ENCODE assay signal across 8 mouse cellular contexts in genomic region chr10:128525671-128526308, GRCm38 (mm10). TPM values are rescaled to one million over a fixed set of nuclear protein-coding genes. Genes with fewer than 3 reads are reported as not detected.
DNase-seq lines count a peak whose midpoint lies in the region; ATAC-seq and TF ChIP-seq lines count a peak whose summit lies in the region.

Gene Esyt1 (minus strand): TSS chr10:128525871.

- peak within 1 kb of the TSS; percentile 79 for H3K9ac ChIP-seq in MEL (ENCODE audit: control insufficient read depth, low read depth, low read length, poor library complexity, severe bottlenecking)
- H3K9ac ChIP-seq in forebrain, postnatal 0 days, result peak within 1 kb of the TSS; percentile 60
- H3K9ac ChIP-seq in lung, embryonic 15.5 days, result peak within 1 kb of the TSS; percentile 76

- H3K27ac ChIP-seq in MEL (ENCODE audit: control insufficient read depth, low read depth, low read length), result peak within 1 kb of the TSS; percentile 86
- peak within 1 kb of the TSS; percentile 20; the same call in 1 of the 2 replicates for H3K27ac ChIP-seq in cerebellum, adult 2 months (ENCODE audit: insufficient read depth, low read length)
- peak within 1 kb of the TSS; percentile 9; the same call in 1 of the 2 replicates for H3K27ac ChIP-seq in forebrain, postnatal 0 days (ENCODE audit: low read depth, low read length)
- peak within 1 kb of the TSS; percentile 78 for H3K27ac ChIP-seq in lung, embryonic 15.5 days

- peak within 1 kb of the TSS; percentile 83 to 90 for H3K4me3 ChIP-seq in MEL (ENCODE audit: control insufficient read depth in 1 of 2, insufficient read depth in 1 of 2, low read depth in 2 of 2, low read length in 2 of 2)
- H3K4me3 ChIP-seq in cerebellum, adult 2 months (replicated peaks; ENCODE audit: insufficient read depth, low read depth, low read length), result peak within 1 kb of the TSS; percentile 71
- H3K4me3 ChIP-seq in forebrain, postnatal 0 days (ENCODE audit: low read depth, low read length), result peak within 1 kb of the TSS; percentile 59
- peak within 1 kb of the TSS; percentile 80 for H3K4me3 ChIP-seq in lung, embryonic 15.5 days

- H3K4me1 ChIP-seq in MEL (ENCODE audit: control insufficient read depth in 1 of 2, insufficient read depth in 2 of 2, low read length in 2 of 2), result peaks cover 5 to 12% of the 10 kb centered on the region in 2 experiments; a peak in 3 of 4 replicates
- peaks cover 7% of the 10 kb centered on the region; the same call in 1 of the 2 replicates for H3K4me1 ChIP-seq in cerebellum, adult 2 months (ENCODE audit: control insufficient read depth, insufficient read depth, low read length)
- H3K4me1 ChIP-seq in forebrain, postnatal 0 days (ENCODE audit: insufficient read depth), result peaks cover 6% of the 10 kb centered on the region; the same call in 1 of the 2 replicates
- H3K4me1 ChIP-seq in lung, embryonic 15.5 days, result peaks cover 15% of the 10 kb centered on the region

- TF ChIP-seq EP300 in MEL (IDR thresholded peaks at IDR 0.05; ENCODE audit: low read depth in 1 of 2, low read length in 2 of 2), result no peak

- H3K36me3 ChIP-seq in MEL (ENCODE audit: control insufficient read depth in 1 of 2, insufficient read depth in 2 of 2, low read length in 2 of 2), result peaks cover 0 to 10% of the 10 kb centered on the region in 2 experiments; a peak in 2 of 4 replicates
- H3K36me3 ChIP-seq in forebrain, postnatal 0 days (ENCODE audit: insufficient read depth), result no peaks in the 10 kb centered on the region
- no peaks in the 10 kb centered on the region for H3K36me3 ChIP-seq in lung, embryonic 15.5 days

- peak; percentile 82 to 89 for TF ChIP-seq POLR2A in MEL (IDR thresholded peaks at IDR 0.05; ENCODE audit: control insufficient read depth in 1 of 2, insufficient read depth in 1 of 2, low read depth in 1 of 2, low read length in 2 of 2, poor library complexity in 1 of 2)
- TF ChIP-seq POLR2A in cerebellum, adult 2 months (IDR thresholded peaks at IDR 0.05; ENCODE audit: borderline replicate concordance, insufficient read depth, low read length), result 0 out of 2 replicates have a peak, but pooled peaks have one; percentile 38

- H3K27me3 ChIP-seq in MEL (ENCODE audit: control insufficient read depth in 1 of 2, insufficient read depth in 2 of 2, low read length in 2 of 2), result no peaks in the 10 kb centered on the region
- no peaks in the 10 kb centered on the region for H3K27me3 ChIP-seq in cerebellum, adult 2 months (ENCODE audit: control insufficient read depth, insufficient read depth, low read length)
- 0 out of 2 replicates have a peak, but pooled peaks cover 4% of the 10 kb centered on the region for H3K27me3 ChIP-seq in forebrain, postnatal 0 days (ENCODE audit: insufficient read depth, low read length)
- H3K27me3 ChIP-seq in lung, embryonic 15.5 days, result 0 out of 2 replicates have a peak, but pooled peaks cover 3% of the 10 kb centered on the region

- H3K9me3 ChIP-seq in MEL (replicated peaks; ENCODE audit: insufficient read depth, low read length), result no peaks in the 10 kb centered on the region
- no peaks in the 10 kb centered on the region for H3K9me3 ChIP-seq in forebrain, postnatal 0 days (ENCODE audit: low read length)
- no peaks in the 10 kb centered on the region for H3K9me3 ChIP-seq in lung, embryonic 15.5 days

- peak; percentile 100 for DNase-seq in MEL (ENCODE audit: low read depth, low spot score)
- DNase-seq in cerebellum, adult 2 months, result peak; percentile 90 to 98
- DNase-seq in forebrain, postnatal 0 days, result peak; percentile 93
- peak; percentile 94 for DNase-seq in heart, postnatal 4 days
- DNase-seq in layer of hippocampus, adult 8-10 months (ENCODE audit: low spot score in 2 of 2), result peak; percentile 87 to 93
- DNase-seq in ovary, adult 18-20 months (ENCODE audit: low spot score), result peak; percentile 98
- DNase-seq in thymus, postnatal 10 days (ENCODE audit: low spot score in 2 of 2), result peak; percentile 80 to 89

- no peak for TF ChIP-seq RAD21 in MEL (IDR thresholded peaks at IDR 0.05; ENCODE audit: low read depth, low read length)

- TF ChIP-seq CTCF in MEL (IDR thresholded peaks at IDR 0.05 in 2 of 3, conservative IDR thresholded peaks at IDR 0.05 in 1 of 3; ENCODE audit: control insufficient read depth in 1 of 3, insufficient read depth in 1 of 3, low read depth in 2 of 3, low read length in 3 of 3, poor library complexity in 1 of 3, severe bottlenecking in 1 of 3), result peak in 2 of 3 experiments; percentile 41 to 48; a peak in 5 of 6 replicates
- no peak for TF ChIP-seq CTCF in cerebellum, adult 2 months (IDR thresholded peaks at IDR 0.05; ENCODE audit: borderline replicate concordance, insufficient read depth, low read depth, low read length)
- TF ChIP-seq CTCF in forebrain, postnatal 0 days (IDR thresholded peaks at IDR 0.05; ENCODE audit: low read depth), result peak; percentile 52

- peak; percentile 95 for ATAC-seq in forebrain, postnatal 0 days
- peak; percentile 98 for ATAC-seq in lung, embryonic 15.5 days (ENCODE audit: borderline replicate concordance, extremely low read depth, low FRiP score, low TSS enrichment)

- peaks cover 8% of the 10 kb centered on the region for H3K79me2 ChIP-seq in MEL (ENCODE audit: control insufficient read depth, insufficient read depth, low read length, poor library complexity)

- under 1% methylated on average over 37 of the region's 37 CpGs for WGBS in cerebellum, adult 2 months
- WGBS in forebrain, postnatal 0 days, result 1% methylated on average over 36 of the region's 37 CpGs
- under 1% methylated on average over 37 of the region's 37 CpGs for WGBS in lung, embryonic 15.5 days

- peak within 1 kb of the TSS; percentile 96 for H3K4me2 ChIP-seq in forebrain, postnatal 0 days (ENCODE audit: low read depth)
- peak within 1 kb of the TSS; percentile 99 for H3K4me2 ChIP-seq in lung, embryonic 15.5 days

TF ChIP-seq in MEL, 35 proteins besides CTCF, POLR2A, EP300 and RAD21 (continues in another document):
- no peak for TF ChIP-seq GABPA (IDR thresholded peaks at IDR 0.05; ENCODE audit: low read depth, low read length)
- no peak for TF ChIP-seq NRF1 (IDR thresholded peaks at IDR 0.05; ENCODE audit: insufficient read depth, low read depth, low read length, poor library complexity, severe bottlenecking)
- no peak for TF ChIP-seq MAFK (IDR thresholded peaks at IDR 0.05; ENCODE audit: borderline replicate concordance, low read depth, low read length)
- no peak for TF ChIP-seq USF2 (IDR thresholded peaks at IDR 0.05; ENCODE audit: borderline replicate concordance in 1 of 2, insufficient read depth in 1 of 2, low read depth in 1 of 2, low read length in 2 of 2)
- 0 out of 2 replicates have a peak, but pooled peaks have one; percentile 8 for TF ChIP-seq UBTF (IDR thresholded peaks at IDR 0.05; ENCODE audit: borderline replicate concordance, insufficient read depth, low read depth, low read length)
- TF ChIP-seq POLR2AphosphoS2 (IDR thresholded peaks at IDR 0.05; ENCODE audit: low read length), result peak; percentile 77; the same call in 1 of the 2 replicates
- no peak for TF ChIP-seq KAT2A (conservative IDR thresholded peaks at IDR 0.05; ENCODE audit: low read depth, low read length)
- TF ChIP-seq CHD1 (IDR thresholded peaks at IDR 0.05; ENCODE audit: low read depth, low read length), result 0 out of 2 replicates have a peak, but pooled peaks have one; percentile 62
- no peak for TF ChIP-seq RCOR1 (IDR thresholded peaks at IDR 0.05; ENCODE audit: low read depth, low read length)
- TF ChIP-seq HCFC1 (IDR thresholded peaks at IDR 0.05; ENCODE audit: low read depth, low read length), result peak; percentile 64
- TF ChIP-seq ETS1 (IDR thresholded peaks at IDR 0.05; ENCODE audit: low read depth, low read length), result peak; percentile 61
- TF ChIP-seq MEF2A (IDR thresholded peaks at IDR 0.05; ENCODE audit: extremely low read depth, insufficient replicate concordance, low read depth, low read length, poor library complexity, severe bottlenecking), result no peak
- no peak for TF ChIP-seq ZNF384 (IDR thresholded peaks at IDR 0.05; ENCODE audit: low read depth, low read length)
- TF ChIP-seq MYC (IDR thresholded peaks at IDR 0.05; ENCODE audit: low read depth, low read length), result peak; percentile 66; the same call in 1 of the 2 replicates
- TF ChIP-seq JUND (IDR thresholded peaks at IDR 0.05; ENCODE audit: low read depth, low read length), result no peak
- TF ChIP-seq GATA1 (IDR thresholded peaks at IDR 0.05; ENCODE audit: low read depth, low read length), result no peak
- TF ChIP-seq ZC3H11A (IDR thresholded peaks at IDR 0.05; ENCODE audit: low read depth, low read length), result no peak
- TF ChIP-seq TBP (IDR thresholded peaks at IDR 0.05; ENCODE audit: low read depth, low read length), result peak; percentile 90
- peak; percentile 62; the same call in 1 of the 2 replicates for TF ChIP-seq MAZ (IDR thresholded peaks at IDR 0.05; ENCODE audit: low read depth, low read length)
- TF ChIP-seq TCF12 (IDR thresholded peaks at IDR 0.05; ENCODE audit: low read depth, low read length), result peak; percentile 4; the same call in 1 of the 2 replicates
- no peak for TF ChIP-seq MYB (IDR thresholded peaks at IDR 0.05; ENCODE audit: low read depth, low read length)
- TF ChIP-seq SMC3 (IDR thresholded peaks at IDR 0.05; ENCODE audit: low read depth, low read length), result no peak
- peak; percentile 84 for TF ChIP-seq MXI1 (IDR thresholded peaks at IDR 0.05; ENCODE audit: low read depth, low read length)
- peak; percentile 86 for TF ChIP-seq E2F4 (IDR thresholded peaks at IDR 0.05; ENCODE audit: borderline replicate concordance, low read depth, low read length)
- no peak for TF ChIP-seq ZKSCAN1 (IDR thresholded peaks at IDR 0.05; ENCODE audit: low read depth, low read length)
- TF ChIP-seq MAX (IDR thresholded peaks at IDR 0.05; ENCODE audit: low read length), result peak; percentile 81
- TF ChIP-seq TAL1 (IDR thresholded peaks at IDR 0.05; ENCODE audit: low read length), result no peak
- TF ChIP-seq SIN3A (IDR thresholded peaks at IDR 0.05; ENCODE audit: low read length), result peak; percentile 79
- 0 out of 2 replicates have a peak, but pooled peaks have one; percentile 37 for TF ChIP-seq ELF1 (IDR thresholded peaks at IDR 0.05; ENCODE audit: low read depth, low read length)

RNA-seq across cellular contexts. Expression of gene Esyt1, which starts in this region (rescaled TPM):
- 35.1 and 35.9 TPM in 2 replicates for total RNA-seq in MEL (2012; rRNA removed)
- 10 to 100 TPM; 53.4 to 57.0 TPM for polyA plus RNA-seq in MEL (2012; ENCODE audit: insufficient read depth in 1 of 2, insufficient read length in 2 of 2, low read depth in 1 of 2, low replicate concordance in 2 of 2, missing spikeins in 1 of 2)
- 36.3 and 37.3 TPM in 2 replicates for polyA plus RNA-seq in cerebellum, adult 2 months (2012; rRNA removed)
- 9.9 and 14.8 TPM in 2 replicates for total RNA-seq in forebrain, postnatal 0 days (2014; rRNA removed)
- polyA plus RNA-seq in forebrain, postnatal 0 days (2015; fragmentation: Nextera tagmentation; extraction: Ambion mirVana), result 4.4 and 5.3 TPM in 2 replicates
- 10 to 100 TPM; 28.4 to 31.3 TPM for total RNA-seq in heart, postnatal 4 days (2021)
- 10 to 100 TPM in 2 of 4 experiments, 1 to 10 TPM in 2; 7.0 to 11.5 (median 9.3) TPM for total RNA-seq in layer of hippocampus, adult 8-10 months (2022)
- polyA plus RNA-seq in lung, embryonic 15.5 days (2015; fragmentation: Nextera tagmentation; extraction: Ambion mirVana), result 28.8 and 31.5 TPM in 2 replicates

Comparison
In these comparisons a context has a peak if more than half of its experiments do, and no peak if none do; other contexts are left out.
1. Peak in every context shown above with its lines: DNase-seq, ATAC-seq, H3K4me3 ChIP-seq and H3K27ac ChIP-seq.
2. H3K27ac ChIP-seq: peak in every context shown above with its lines; median percentile 86 in MEL; 78 in lung, embryonic 15.5 days; 20 in cerebellum, adult 2 months; 9 in forebrain, postnatal 0 days.